Mouse (Mus musculus) spleen, postnatal 4 days (tissue): ENCODE measurements around the gene Rora.

ENCODE experiments used
- DNase-seq, 2 experiments: peaks; one replicate each; pipeline ENCODE4 v3.0.0; 2022; ENCODE audit warnings: low spot score in 2 of 2

Rora gene

DNA sequence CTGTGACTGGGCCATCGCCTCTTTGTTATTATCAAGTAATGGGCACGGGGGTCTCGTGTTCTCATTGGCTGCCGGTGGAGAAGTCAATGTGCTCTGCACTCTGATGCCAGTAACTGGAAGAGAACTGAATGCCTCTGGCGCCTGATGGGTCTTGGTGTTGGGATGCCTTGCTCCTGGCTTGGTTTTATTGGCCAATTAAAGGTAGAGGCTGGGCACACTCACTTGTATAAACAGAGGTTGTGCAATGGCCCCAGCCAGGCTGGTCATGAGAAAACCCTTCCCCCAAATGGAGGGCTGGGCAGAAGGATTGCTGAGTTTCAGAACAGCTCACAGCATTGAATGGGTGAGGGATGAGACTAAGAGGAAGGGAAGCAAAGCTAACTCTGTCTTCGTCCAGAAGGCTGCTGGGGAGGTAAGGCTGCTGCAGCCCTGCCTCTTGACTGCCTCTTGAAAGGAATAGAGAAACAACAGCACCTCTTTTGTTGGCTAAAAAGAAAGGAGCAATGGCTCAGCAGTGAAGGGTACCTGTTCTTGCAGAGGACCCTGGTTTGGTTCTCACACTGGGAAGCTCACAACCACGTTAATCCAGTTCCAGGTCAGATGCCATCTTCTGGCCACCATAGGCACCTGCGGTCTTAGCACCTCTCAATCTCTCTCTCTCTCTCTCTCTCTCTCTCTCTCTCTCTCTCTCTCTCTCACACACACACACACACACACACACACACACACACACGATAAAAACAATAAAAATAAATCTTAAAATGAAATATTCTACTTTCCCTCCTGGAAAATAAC is 653.3 kb downstream of the Rora start:
- no peak for DNase-seq

GRCm38 (mm10) chr9:69307974-69308373 is 654.4 kb downstream of the Rora start:
- DNase-seq: no peak

DNA sequence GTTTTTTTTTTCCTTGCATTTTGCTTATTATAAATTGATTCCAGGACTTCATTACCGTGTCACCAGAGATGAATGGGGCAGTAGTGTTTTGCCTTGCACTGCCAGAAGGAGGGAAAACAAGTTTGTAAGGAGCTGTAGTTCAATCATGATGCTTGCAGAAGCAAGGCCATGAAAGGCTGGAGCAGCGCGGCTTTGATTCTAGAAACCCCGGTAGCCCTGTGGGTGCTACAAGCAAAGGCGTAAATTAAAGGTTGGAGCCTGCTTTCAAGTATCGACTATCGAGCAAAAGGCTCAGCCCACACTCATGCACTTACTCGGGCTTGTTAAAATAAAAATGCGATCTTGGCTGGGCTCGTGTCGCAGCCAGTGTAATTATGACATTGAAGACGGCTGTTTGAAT is 656.9 kb downstream of the Rora start:
- DNase-seq: no peak

DNA sequence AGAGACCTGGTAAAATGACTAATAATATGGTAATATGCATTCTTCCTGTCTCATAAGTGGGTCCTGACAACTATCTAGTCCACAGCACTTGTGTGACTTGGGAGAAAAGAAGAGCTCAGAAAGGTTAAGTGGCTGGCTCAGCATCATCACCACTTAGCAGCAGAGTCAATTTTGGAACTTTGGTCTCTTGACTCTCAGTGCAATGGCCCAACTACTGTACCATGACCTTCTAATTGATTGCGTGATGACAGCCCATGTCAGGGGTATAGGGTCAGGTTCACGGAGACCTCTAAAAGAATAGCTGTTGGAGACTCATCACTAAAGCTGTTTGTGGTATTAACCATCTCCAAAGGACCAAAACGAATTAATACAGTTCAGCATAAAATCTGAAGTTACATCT is 659.7 kb downstream of the Rora start:
- no peak for DNase-seq

GRCm38 (mm10) chr9:69314451-69315210 is 661.0 kb downstream of the Rora start:
- no peak for DNase-seq

DNA sequence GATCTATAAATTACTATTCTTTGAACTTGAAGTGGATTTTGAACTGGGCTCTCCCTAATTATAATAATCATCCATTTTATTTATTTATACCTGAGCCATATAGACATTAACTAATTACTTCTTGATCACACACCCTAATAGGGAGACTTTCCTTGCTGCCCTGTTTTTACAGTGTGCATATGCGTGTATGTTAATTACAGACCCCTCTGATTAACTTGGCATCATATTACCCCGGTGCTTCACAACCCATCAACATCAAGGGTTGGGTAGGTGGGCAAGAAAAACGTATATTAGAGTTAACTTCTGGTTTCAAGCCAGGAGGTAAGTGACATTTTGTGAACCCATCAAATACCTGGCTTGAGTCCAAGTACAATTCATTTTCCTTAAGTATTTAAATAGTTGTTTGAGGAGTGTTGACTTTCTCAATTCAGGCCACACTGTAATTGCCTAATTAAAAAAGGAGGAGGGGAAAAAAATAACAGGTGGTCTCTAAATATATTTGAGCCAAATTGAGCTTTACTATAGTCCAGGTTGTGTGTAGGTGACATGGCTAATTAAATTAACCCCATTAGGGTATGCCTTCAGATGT is 664.0 kb downstream of the Rora start:
- no peak for DNase-seq

DNA sequence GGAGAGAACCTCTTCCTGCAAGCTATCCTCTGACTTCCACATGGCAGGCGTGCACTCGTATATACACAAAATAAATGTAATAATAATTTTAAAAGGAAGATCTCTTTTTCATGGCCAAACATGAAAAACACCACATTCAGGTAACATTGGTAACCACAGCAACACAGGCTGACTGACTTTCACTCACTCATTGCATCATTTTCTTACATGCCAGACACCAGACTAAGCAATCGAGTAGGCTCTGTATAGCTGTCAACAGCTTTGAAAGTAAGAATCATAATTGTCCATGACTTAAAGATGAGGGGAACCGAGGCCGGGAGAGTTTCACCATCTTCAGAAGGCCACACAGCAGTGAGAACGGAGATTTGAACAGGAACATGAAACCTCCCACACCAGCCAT is 665.8 kb downstream of the Rora start:
- DNase-seq: no peak

GRCm38 (mm10) chr9:69319913-69320634 is 666.5 kb downstream of the Rora start:
- DNase-seq: no peak

DNA sequence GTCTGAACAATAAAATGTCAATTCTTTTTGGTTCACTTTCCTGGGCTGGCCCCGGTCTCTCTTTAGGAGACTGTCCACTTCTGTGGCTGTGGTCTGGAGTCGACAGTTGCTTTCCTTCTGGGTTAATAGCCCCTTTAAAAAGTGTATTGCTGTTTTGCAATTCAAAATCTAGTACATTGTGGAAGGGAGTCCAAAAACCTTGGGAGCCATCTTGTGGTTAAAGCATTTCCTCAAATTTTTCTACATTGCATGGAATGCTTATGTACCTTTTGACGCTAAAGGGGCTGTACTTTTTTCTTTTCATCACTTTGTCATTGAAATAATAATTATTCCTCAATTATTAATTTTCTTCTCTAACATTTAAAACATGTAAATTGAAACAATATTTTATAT is 667.0 kb downstream of the Rora start:
- DNase-seq: no peak

DNA sequence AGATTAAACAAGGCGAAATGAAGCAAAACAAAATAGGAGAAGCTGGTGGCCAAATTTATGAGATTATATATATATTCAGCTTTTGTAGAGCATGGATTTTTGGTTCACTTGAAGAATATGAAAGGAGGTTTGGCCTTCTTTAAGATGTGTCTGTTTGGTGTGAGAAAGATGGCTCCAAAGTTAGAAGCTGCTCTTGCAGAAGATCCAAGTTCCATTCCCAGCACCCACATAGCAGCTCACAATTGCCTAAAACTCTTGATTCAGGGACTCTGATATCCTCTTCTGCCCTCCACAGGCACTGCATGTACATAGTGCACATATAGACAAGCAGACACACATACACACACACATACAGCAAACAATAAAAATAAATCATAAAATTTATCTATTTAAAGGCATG is 668.4 kb downstream of the Rora start:
- DNase-seq: no peak

GRCm38 (mm10) chr9:69323831-69324230 is 670.2 kb downstream of the Rora start:
- DNase-seq: no peak

GRCm38 (mm10) chr9:69327077-69327476 is 673.5 kb downstream of the Rora start:
- no peak for DNase-seq

GRCm38 (mm10) chr9:69327591-69327990 is 674.0 kb downstream of the Rora start:
- no peak for DNase-seq

DNA sequence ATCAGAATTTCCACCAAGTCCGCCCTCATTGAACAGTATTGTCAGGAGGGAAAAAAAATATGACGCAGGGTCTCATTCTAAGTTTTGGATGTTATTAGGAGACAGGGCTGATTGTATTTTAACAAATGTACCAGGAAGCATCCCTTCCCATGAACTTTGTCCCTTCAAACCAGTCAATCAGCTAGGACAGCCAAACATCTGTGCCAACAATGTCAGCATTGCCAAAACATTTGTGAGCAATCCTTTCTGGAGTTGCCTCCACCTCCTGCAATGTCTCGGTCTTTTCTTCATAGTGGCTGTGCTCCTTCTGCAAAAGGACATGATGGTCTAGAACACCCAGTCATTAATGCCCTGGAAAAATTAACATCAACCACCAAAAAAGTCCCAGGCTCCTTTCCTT is 678.2 kb downstream of the Rora start:
- DNase-seq: no peak

- no peak for DNase-seq
Observed at GRCm38 (mm10) chr9:69332802-69333568, 679.4 kb downstream of the Rora start.

DNA sequence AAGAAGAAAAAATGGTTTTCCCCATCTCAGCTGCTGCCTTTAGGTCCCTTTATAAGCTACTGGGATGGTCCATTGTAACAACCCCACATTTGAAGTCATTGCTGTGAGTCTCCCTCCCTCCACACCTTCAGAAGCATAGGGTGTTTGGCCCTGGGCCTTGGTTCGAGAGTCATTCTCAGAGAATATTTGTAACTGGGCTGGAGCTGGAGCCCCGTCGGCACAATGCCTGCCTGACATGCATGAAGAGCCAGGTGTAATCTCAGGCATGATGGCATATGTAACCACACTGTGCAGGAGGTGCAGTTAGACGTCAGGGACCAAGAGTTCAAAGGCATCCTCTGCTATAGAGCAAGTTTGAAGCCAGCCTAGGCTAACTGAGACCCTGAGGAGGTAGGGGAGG is 680.1 kb downstream of the Rora start:
- no peak for DNase-seq

GRCm38 (mm10) chr9:69334106-69334505 is 680.5 kb downstream of the Rora start:
- no peak for DNase-seq

DNA sequence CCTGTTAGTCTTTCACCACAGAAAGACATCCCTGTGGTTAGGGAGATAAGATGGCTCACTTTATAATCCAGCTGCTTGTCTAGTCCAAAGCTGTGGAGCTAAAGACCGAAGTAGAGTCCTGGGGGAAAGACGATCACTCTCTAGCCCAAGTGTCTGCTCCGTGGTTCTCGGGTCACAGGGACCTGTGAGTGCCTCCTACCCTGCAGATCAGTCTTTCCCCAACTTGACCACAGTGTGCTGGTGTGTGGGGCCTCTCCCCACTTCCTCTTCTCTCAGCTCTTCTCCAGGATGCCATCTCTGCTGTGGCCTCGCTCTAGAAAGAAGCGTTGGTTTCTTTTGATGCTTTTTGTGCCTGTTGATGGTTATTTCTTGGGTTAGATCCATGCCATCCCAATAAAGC is 682.5 kb downstream of the Rora start:
- no peak for DNase-seq

DNA sequence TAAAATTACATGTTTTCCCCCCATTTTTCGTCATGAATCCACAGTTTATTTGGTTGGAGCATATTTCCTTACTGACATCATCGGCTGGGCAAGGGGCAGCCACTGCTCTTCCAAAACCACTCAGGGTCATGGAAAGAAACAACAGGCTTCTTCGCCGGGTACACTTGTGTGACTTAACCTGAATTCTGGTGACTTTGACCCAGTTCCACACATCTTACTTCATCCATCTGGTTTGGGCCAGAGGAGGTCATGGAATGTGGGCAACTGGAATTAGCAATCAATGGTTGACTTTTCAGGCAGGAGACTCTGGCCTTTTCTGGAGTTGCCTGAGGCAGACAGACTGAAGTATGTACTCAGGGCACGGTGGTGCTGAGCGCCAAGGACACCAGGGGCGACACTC is 685.6 kb downstream of the Rora start:
- no peak for DNase-seq

GRCm38 (mm10) chr9:69339829-69340228 is 686.2 kb downstream of the Rora start:
- no peak for DNase-seq

- DNase-seq: no peak
Observed at GRCm38 (mm10) chr9:69340421-69340820, 686.8 kb downstream of the Rora start.

GRCm38 (mm10) chr9:69343881-69344280 is 690.3 kb downstream of the Rora start:
- DNase-seq: no peak
